14 mouse cellular contexts compared by ENCODE assay signal in the genomic region with DNA sequence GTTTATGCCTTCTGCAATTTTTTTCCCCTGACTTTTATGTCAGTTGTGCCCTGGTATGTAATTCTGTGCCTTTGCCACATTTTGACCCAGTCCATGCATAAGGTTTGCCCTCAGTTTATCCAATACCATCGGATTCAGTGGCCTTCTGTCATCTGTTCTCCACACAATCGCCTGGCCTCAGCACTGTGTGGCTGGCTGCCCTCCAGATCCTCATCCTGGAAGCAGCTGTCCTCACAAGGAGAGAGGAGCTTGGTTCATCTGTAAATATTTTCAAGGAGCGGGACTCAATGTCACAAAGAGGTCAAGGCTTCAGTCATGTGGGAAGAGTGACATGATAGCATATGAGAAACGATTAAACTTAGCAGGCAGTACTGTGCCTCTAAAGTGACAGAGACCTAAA. TPM values are rescaled to one million over a fixed set of nuclear protein-coding genes. Genes with fewer than 3 reads are reported as not detected.
DNase-seq lines count a peak whose midpoint lies in the region; ATAC-seq and TF ChIP-seq lines count a peak whose summit lies in the region.
"Had no signal": no experiment of that assay in that cellular context is flagged by ENCODE, and none has a peak within 500 bp of the region (broad histone marks: within the 10 kb centered on the region; RNA-seq: fewer than 3 reads in every experiment).

No protein-coding gene starts in this region.

- H3K9ac ChIP-seq in lung, embryonic 14.5 days = no peak overlapping the region
- H3K9ac ChIP-seq: intestine, embryonic 15.5 days; liver, embryonic 15.5 days; neural tube, embryonic 12.5 days; stomach, embryonic 15.5 days had no signal

- TF ChIP-seq POLR2A in lung, adult 2 months (IDR thresholded peaks at IDR 0.05; ENCODE audit: borderline replicate concordance, extremely low read depth, low read depth, low read length) = no peak

- H3K27me3 ChIP-seq in lung, embryonic 14.5 days (ENCODE audit: insufficient read depth, low read length) = peaks cover 15% of the 10 kb centered on the region; the same call in 1 of the 2 replicates

- no peak for TF ChIP-seq CTCF in lung, embryonic 14.5 days (IDR thresholded peaks at IDR 0.05; ENCODE audit: low read depth)
- no peak for TF ChIP-seq CTCF in lung, adult 2 months (IDR thresholded peaks at IDR 0.05; ENCODE audit: insufficient read depth, low read length)
- TF ChIP-seq CTCF in layer of hippocampus, adult 2 months (conservative IDR thresholded peaks at IDR 0.05) = no peak

- H3K9me3 ChIP-seq in lung, embryonic 14.5 days (ENCODE audit: low read depth, low read length) = no peaks in the 10 kb centered on the region
- H3K9me3 ChIP-seq: intestine, embryonic 15.5 days; liver, embryonic 15.5 days; neural tube, embryonic 12.5 days; stomach, embryonic 15.5 days had no signal

- peak; percentile 31 for DNase-seq in lung, embryonic 14.5 days
- DNase-seq in lung, adult 2 months = no peak
- peak; percentile 79 for DNase-seq in cerebellum, adult 11-12 months
- peak; percentile 28 for DNase-seq in heart, adult 8-10 months (ENCODE audit: low spot score)
- peak; percentile 5 for DNase-seq in lung, postnatal 25 days (ENCODE audit: low spot score)
- DNase-seq in right cerebral cortex, postnatal 36 days (ENCODE audit: low spot score in 2 of 2) = no peak
- DNase-seq in adrenal gland, adult 18-20 months (ENCODE audit: low spot score in 2 of 2) = no peak
- no peak for DNase-seq in layer of hippocampus, adult 2 months (ENCODE audit: low spot score in 2 of 2)
- DNase-seq: right cerebral cortex, postnatal 25 days had no signal

- peak; percentile 64; the same call in 1 of the 2 replicates for ATAC-seq in lung, embryonic 14.5 days (ENCODE audit: insufficient read depth)
- ATAC-seq: intestine, embryonic 15.5 days had no signal

- H3K4me2 ChIP-seq in lung, embryonic 14.5 days = no peak overlapping the region
- H3K4me2 ChIP-seq: intestine, embryonic 15.5 days; liver, embryonic 15.5 days; midbrain, embryonic 11.5 days; neural tube, embryonic 12.5 days; stomach, embryonic 15.5 days had no signal

- 27% methylated on average over 4 of the region's 4 CpGs for WGBS in lung, embryonic 14.5 days
- 47% methylated on average over 4 of the region's 4 CpGs for WGBS in lung, adult 2 months

- H3K27ac ChIP-seq in lung, embryonic 14.5 days (ENCODE audit: low read depth) = no peak overlapping the region
- no peak overlapping the region for H3K27ac ChIP-seq in layer of hippocampus, adult 2 months
- H3K27ac ChIP-seq: intestine, embryonic 15.5 days; liver, embryonic 15.5 days; neural tube, embryonic 12.5 days; stomach, embryonic 15.5 days had no signal

- no peak overlapping the region for H3K4me3 ChIP-seq in lung, embryonic 14.5 days (ENCODE audit: low read depth, low read length)
- H3K4me3 ChIP-seq in lung, adult 2 months (replicated peaks; ENCODE audit: extremely low read depth, low read depth, low read length) = no peak overlapping the region
- no peak overlapping the region for H3K4me3 ChIP-seq in layer of hippocampus, adult 2 months
- H3K4me3 ChIP-seq: intestine, embryonic 15.5 days; liver, embryonic 15.5 days; neural tube, embryonic 12.5 days; stomach, embryonic 15.5 days had no signal

- H3K36me3 ChIP-seq in lung, embryonic 14.5 days (ENCODE audit: insufficient read depth) = no peaks in the 10 kb centered on the region
- H3K36me3 ChIP-seq: intestine, embryonic 15.5 days; liver, embryonic 15.5 days; neural tube, embryonic 12.5 days; stomach, embryonic 15.5 days had no signal

- no peaks in the 10 kb centered on the region for H3K4me1 ChIP-seq in lung, embryonic 14.5 days (ENCODE audit: insufficient read depth)
- no peaks in the 10 kb centered on the region for H3K4me1 ChIP-seq in lung, adult 2 months (ENCODE audit: control insufficient read depth, insufficient read depth, low read length)
- H3K4me1 ChIP-seq: liver, embryonic 15.5 days had no signal

RNA-seq across cellular contexts. Expression of a gene that starts 3.7 kb away (rescaled TPM):
- 0.08 and 0.37 TPM in 2 replicates for polyA plus RNA-seq in lung, embryonic 14.5 days (2014; fragmentation: Nextera tagmentation; extraction: Ambion mirVana)
- 2.3 and 3.1 TPM in 2 replicates for polyA plus RNA-seq in lung, adult 2 months (2012; rRNA removed)
- 10 to 100 TPM; 65.7 to 75.4 (median 69.6) TPM for total RNA-seq in heart, adult 8-10 months (2022)
- 1 to 10 TPM in 1 of 2 experiments, under 1 TPM in 1; 0.93 to 1.3 TPM for total RNA-seq in adrenal gland, adult 18-20 months (2021)
- total RNA-seq in layer of hippocampus, adult 2 months (2021) = 100 to 1,000 TPM; 112 to 124 TPM
- polyA plus RNA-seq: liver, embryonic 15.5 days had no signal

Comparison
In these comparisons a context has a peak if more than half of its experiments do, and no peak if none do; other contexts are left out.
1. DNase-seq: peak in lung, embryonic 14.5 days (single experiment), cerebellum, adult 11-12 months (single experiment), heart, adult 8-10 months (single experiment) and lung, postnatal 25 days (single experiment); none in lung, adult 2 months (single experiment), right cerebral cortex, postnatal 36 days (0 of 2), adrenal gland, adult 18-20 months (0 of 2) and layer of hippocampus, adult 2 months (0 of 2).
2. RNA of a gene that starts 3.7 kb away (total RNA-seq): 112 to 124 TPM in layer of hippocampus, adult 2 months and 65.7 to 75.4 TPM in heart, adult 8-10 months; 0.93 to 1.3 TPM in adrenal gland, adult 18-20 months; every median in the first group is over 10 times any median in the second.